Mouse (Mus musculus) hindbrain, embryonic 12.5 days (tissue): ENCODE results near the gene Nkx2-3. TPM values are rescaled to one million over a fixed set of nuclear protein-coding genes. Genes with fewer than 3 reads are reported as not detected.

Source experiments
- ATAC-seq: fragments of 200-750 bp; cut with Nextera tagmentation; 2 replicates; pipeline ENCODE4 v1.8.0; 2017; ENCODE audit warnings: moderate TSS enrichment; ENCODE audit not compliant: low FRiP score
- H3K27ac ChIP-seq: fragments of 300-500 bp; sonication (generic); 2 replicates; pipeline ENCODE4 v1.5.1; 2016; ENCODE audit warnings: mild to moderate bottlenecking
- H3K27me3 ChIP-seq: fragments of 300-500 bp; sonication (generic); 2 replicates; pipeline ENCODE4 v1.6.1; 2016; ENCODE audit warnings: mild to moderate bottlenecking
- H3K36me3 ChIP-seq: fragments of 300-500 bp; sonication (generic); 2 replicates; pipeline ENCODE4 v1.6.1; 2016; ENCODE audit warnings: mild to moderate bottlenecking
- H3K4me1 ChIP-seq: fragments of 300-500 bp; sonication (generic); 2 replicates; pipeline ENCODE4 v1.6.1; 2016
- H3K4me2 ChIP-seq: fragments of 300-500 bp; sonication (generic); replicated peaks from 2 replicates; pipeline ENCODE4 v1.6.1; 2016; ENCODE audit warnings: mild to moderate bottlenecking
- H3K4me3 ChIP-seq: fragments of 300-500 bp; sonication (generic); 2 replicates; pipeline ENCODE4 v1.5.1; 2016; ENCODE audit warnings: mild to moderate bottlenecking
- H3K9ac ChIP-seq: fragments of 300-500 bp; sonication (generic); 2 replicates; pipeline ENCODE4 v1.6.1; 2016; ENCODE audit warnings: mild to moderate bottlenecking, moderate library complexity
- H3K9me3 ChIP-seq: fragments of 300-500 bp; sonication (generic); replicated peaks from 2 replicates; pipeline ENCODE4 v1.6.1; 2016; ENCODE audit warnings: mild to moderate bottlenecking
- WGBS: fragments of 180-500 bp; shearing (Covaris S2); methylation state at CpG from one replicate; pipeline ENCODE4 v1.1.7; 2016; 5-methylcytosine and 5-hydroxymethylcytosine counted together
- polyA plus RNA-seq: library from polyadenylated mRNA; unstranded; fragments of >200 nt; fragmentation: Nextera tagmentation; extraction: Ambion mirVana; gene quantifications from 2 replicates; pipeline ENCODE4 v1.2.1, GENCODE M21; 2016

The Nkx2-3 gene
- polyA plus RNA-seq, 1 experiment from 2014 or later = 0.22 TPM

DNA sequence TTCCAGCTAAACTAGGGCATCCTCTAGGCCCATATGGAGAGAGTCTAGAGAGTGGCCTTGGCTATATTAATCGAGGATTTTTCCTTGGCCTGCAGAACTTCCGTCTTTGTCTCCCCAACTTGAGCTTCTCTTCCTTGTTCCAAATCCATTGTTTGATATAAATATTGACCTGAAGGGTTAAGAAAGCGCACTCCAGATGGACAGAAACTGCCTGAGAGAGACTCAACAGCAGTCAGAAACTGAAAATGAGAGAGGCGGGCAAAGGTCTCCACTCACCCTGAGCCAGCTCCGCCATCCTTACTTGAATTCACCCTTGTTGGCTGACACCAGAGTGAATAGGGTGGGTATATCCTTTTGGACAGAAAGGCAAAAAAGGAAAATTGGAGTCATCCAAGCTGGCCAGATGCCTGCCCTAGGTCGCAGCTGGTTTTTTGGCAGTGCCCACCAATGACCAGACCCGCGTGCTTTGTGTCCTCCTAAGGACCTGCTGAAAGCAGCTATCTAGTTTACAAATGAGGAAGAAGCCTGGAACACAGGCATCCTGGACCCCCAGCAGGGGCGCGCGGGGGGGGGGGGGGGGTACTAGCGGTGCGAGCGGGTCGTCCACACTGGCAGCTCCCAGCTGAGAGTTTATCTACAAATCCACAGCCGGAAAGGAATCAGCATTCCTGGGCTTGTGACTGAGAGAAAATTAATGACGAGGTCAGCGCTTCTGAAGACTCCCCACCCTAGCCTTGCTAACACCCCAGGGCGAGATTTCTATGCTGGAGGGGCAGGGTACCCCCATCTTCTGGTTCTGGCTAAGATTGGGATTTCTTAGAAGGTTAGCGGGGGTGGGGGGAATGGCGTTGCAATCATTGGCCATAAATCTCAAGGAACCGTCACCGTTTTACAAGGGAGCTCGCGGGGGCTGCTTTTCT is 13.1 kb upstream of the Nkx2-3 start:
- 0 out of 2 replicates have a peak, but pooled peaks cover 3% of the 10 kb centered on the region for H3K4me1 ChIP-seq
- no peak for ATAC-seq
- H3K27ac ChIP-seq = no peak overlapping the region
- peaks cover 99% of the 10 kb centered on the region for H3K27me3 ChIP-seq
- H3K4me3 ChIP-seq = no peak overlapping the region
- no peaks in the 10 kb centered on the region for H3K9me3 ChIP-seq
- no peaks in the 10 kb centered on the region for H3K36me3 ChIP-seq
- H3K4me2 ChIP-seq = no peak overlapping the region
- WGBS = 2% methylated on average over 25 of the region's 25 CpGs
- no peak overlapping the region for H3K9ac ChIP-seq

GRCm38 (mm10) chr19:43599776-43600544 is 12.2 kb upstream of the Nkx2-3 start:
- no peak overlapping the region; the same call in 1 of the 2 replicates for H3K4me3 ChIP-seq
- no peak for ATAC-seq
- no peak overlapping the region for H3K27ac ChIP-seq
- H3K4me2 ChIP-seq = no peak overlapping the region; the same call in 1 of the 2 replicates
- H3K36me3 ChIP-seq = no peaks in the 10 kb centered on the region
- H3K9me3 ChIP-seq = no peaks in the 10 kb centered on the region
- peaks cover 99% of the 10 kb centered on the region for H3K27me3 ChIP-seq
- no peak overlapping the region for H3K9ac ChIP-seq
- under 1% methylated on average over 27 of the region's 27 CpGs for WGBS
- 0 out of 2 replicates have a peak, but pooled peaks cover 3% of the 10 kb centered on the region for H3K4me1 ChIP-seq

- H3K27me3 ChIP-seq = peaks cover 99% of the 10 kb centered on the region
- 2% methylated on average over 33 of the region's 33 CpGs for WGBS
- no peak overlapping the region for H3K27ac ChIP-seq
- no peak overlapping the region for H3K9ac ChIP-seq
- H3K36me3 ChIP-seq = no peaks in the 10 kb centered on the region
- 0 out of 2 replicates have a peak, but pooled peaks cover 3% of the 10 kb centered on the region for H3K4me1 ChIP-seq
- H3K9me3 ChIP-seq = no peaks in the 10 kb centered on the region
- H3K4me3 ChIP-seq = no peak overlapping the region
- H3K4me2 ChIP-seq = no peak overlapping the region
- ATAC-seq = no peak
Measured at GRCm38 (mm10) chr19:43600545-43601331, 11.4 kb upstream of the Nkx2-3 start.

- no peak for ATAC-seq
- Histone ChIP-seq H3K27me3 (peaks cover 99% of the 10 kb centered on the region), H3K9me3 (no peaks in the 10 kb centered on the region), H3K27ac (no peak overlapping the region), H3K4me1 (0 out of 2 replicates have a peak, but pooled peaks cover 3% of the 10 kb centered on the region), H3K4me3 (no peak overlapping the region), H3K36me3 (no peaks in the 10 kb centered on the region), H3K4me2 (no peak overlapping the region), H3K9ac (no peak overlapping the region)
- WGBS = under 1% methylated on average over 27 of the region's 27 CpGs
Measured at GRCm38 (mm10) chr19:43601440-43601839, 10.7 kb upstream of the Nkx2-3 start.

DNA sequence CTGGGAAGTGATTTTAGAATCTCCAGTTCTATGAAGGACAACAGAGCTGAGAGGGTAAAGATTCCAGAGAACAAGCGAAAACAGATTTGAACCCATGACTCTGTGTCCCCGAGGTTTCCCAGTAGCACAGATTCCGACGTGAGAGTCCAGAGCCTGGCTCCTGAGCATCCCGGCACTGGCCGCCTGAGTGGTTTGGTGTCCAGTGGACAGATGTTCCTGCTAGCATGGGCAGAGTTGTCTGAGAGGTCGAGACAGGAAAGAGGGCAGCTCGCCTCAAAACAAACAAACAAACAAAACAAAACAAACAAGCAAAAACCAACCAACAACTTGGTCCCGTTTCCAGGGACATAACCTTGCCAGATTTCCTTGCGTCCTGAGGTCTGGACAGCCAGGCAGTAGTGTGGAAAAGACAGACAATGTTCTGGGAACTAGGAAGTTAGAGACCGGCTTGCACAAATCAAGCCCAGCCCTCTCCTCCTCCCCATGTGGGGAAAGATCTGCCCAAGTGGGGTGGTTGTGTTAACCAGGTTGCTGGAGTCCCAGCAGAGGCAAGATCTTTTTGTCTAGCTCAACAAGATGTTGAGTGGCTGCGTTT is 10.0 kb upstream of the Nkx2-3 start:
- Histone ChIP-seq H3K4me2 (no peak overlapping the region), H3K9ac (no peak overlapping the region), H3K4me1 (0 out of 2 replicates have a peak, but pooled peaks cover 3% of the 10 kb centered on the region), H3K27ac (no peak overlapping the region), H3K9me3 (no peaks in the 10 kb centered on the region), H3K36me3 (no peaks in the 10 kb centered on the region), H3K4me3 (no peak overlapping the region), H3K27me3 (peaks cover 99% of the 10 kb centered on the region)
- under 1% methylated on average over 12 of the region's 12 CpGs for WGBS
- no peak for ATAC-seq

DNA sequence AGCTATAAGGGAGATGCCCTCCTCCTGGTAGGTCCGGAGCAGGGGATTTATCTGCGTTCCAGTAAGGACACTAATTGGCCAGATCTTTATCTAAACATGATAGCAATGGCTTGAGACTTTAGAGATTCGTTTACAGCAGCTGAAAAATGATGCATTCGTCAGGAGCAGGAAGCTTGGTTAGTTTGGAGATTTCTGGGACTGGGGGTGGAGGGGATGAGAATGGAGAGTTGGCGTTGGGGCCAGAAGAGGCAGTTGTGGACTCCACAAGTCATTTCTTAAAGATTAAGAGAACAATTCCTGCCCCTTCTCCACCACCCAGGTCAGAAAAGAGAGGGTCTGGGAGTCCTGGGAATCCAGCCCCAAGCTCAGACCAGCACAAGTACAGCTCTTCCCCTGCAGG is 8.6 kb upstream of the Nkx2-3 start:
- no peak for ATAC-seq
- Histone ChIP-seq H3K4me3 (no peak overlapping the region), H3K27me3 (peaks cover 91% of the 10 kb centered on the region), H3K4me1 (0 out of 2 replicates have a peak, but pooled peaks cover 3% of the 10 kb centered on the region), H3K36me3 (no peaks in the 10 kb centered on the region), H3K4me2 (no peak overlapping the region), H3K27ac (no peak overlapping the region), H3K9ac (no peak overlapping the region), H3K9me3 (no peaks in the 10 kb centered on the region)
- WGBS = 2% methylated on average over 5 of the region's 5 CpGs

- H3K36me3 ChIP-seq = no peaks in the 10 kb centered on the region
- 6% methylated on average over 7 of the region's 7 CpGs for WGBS
- H3K4me3 ChIP-seq = no peak overlapping the region
- ATAC-seq = no peak
- peaks cover 87% of the 10 kb centered on the region for H3K27me3 ChIP-seq
- no peak overlapping the region for H3K9ac ChIP-seq
- H3K27ac ChIP-seq = no peak overlapping the region
- no peaks in the 10 kb centered on the region for H3K9me3 ChIP-seq
- 0 out of 2 replicates have a peak, but pooled peaks cover 2% of the 10 kb centered on the region for H3K4me1 ChIP-seq
- no peak overlapping the region for H3K4me2 ChIP-seq
Measured at GRCm38 (mm10) chr19:43604492-43605120, 7.5 kb upstream of the Nkx2-3 start.

- Histone ChIP-seq H3K27me3 (peaks cover 87% of the 10 kb centered on the region), H3K9ac (no peak overlapping the region), H3K27ac (no peak overlapping the region), H3K4me1 (no peaks in the 10 kb centered on the region), H3K4me2 (no peak overlapping the region), H3K36me3 (no peaks in the 10 kb centered on the region), H3K9me3 (no peaks in the 10 kb centered on the region), H3K4me3 (no peak overlapping the region)
- no peak for ATAC-seq
- WGBS = 2% methylated on average over 17 of the region's 17 CpGs
Measured at GRCm38 (mm10) chr19:43605666-43606551, 6.2 kb upstream of the Nkx2-3 start.

- Histone ChIP-seq H3K27me3 (peaks cover 87% of the 10 kb centered on the region), H3K4me2 (no peak overlapping the region), H3K27ac (no peak overlapping the region), H3K9ac (no peak overlapping the region), H3K9me3 (no peaks in the 10 kb centered on the region), H3K4me3 (no peak overlapping the region), H3K4me1 (peaks cover under 1% of the 10 kb centered on the region; the same call in 1 of the 2 replicates), H3K36me3 (no peaks in the 10 kb centered on the region)
- WGBS = under 1% methylated on average over 40 of the region's 40 CpGs
- no peak for ATAC-seq
Measured at GRCm38 (mm10) chr19:43606552-43607530, 5.3 kb upstream of the Nkx2-3 start.
